Mouse (Mus musculus): ENCODE results near the gene Mecom.
"Not testable (repeated sequence)": the region's sequence is repeated elsewhere in the genome, so short reads cannot be mapped to it uniquely, and the experiment has no call there.

Mecom gene

DNA sequence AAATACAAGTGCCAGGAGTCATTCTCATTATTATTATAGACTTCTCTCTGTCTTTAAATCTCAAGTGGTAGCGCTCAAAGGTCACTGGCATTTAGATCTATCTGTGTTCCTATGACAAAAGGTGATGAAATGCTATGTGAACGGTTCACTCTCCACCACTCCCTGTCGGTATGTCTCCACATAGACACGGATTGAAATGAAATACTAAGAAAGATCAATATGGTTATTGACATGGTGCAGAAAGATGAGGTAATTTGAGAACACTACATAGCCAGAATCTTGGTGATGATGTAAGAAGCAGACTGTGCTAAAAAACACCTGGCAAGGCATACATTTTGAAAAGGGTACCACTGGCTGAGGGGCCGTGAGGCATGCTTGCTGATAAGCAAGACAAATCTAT is 294.1 kb downstream of the Mecom start:
- no peak for DNase-seq (ENCODE audit: low read depth)

DNA sequence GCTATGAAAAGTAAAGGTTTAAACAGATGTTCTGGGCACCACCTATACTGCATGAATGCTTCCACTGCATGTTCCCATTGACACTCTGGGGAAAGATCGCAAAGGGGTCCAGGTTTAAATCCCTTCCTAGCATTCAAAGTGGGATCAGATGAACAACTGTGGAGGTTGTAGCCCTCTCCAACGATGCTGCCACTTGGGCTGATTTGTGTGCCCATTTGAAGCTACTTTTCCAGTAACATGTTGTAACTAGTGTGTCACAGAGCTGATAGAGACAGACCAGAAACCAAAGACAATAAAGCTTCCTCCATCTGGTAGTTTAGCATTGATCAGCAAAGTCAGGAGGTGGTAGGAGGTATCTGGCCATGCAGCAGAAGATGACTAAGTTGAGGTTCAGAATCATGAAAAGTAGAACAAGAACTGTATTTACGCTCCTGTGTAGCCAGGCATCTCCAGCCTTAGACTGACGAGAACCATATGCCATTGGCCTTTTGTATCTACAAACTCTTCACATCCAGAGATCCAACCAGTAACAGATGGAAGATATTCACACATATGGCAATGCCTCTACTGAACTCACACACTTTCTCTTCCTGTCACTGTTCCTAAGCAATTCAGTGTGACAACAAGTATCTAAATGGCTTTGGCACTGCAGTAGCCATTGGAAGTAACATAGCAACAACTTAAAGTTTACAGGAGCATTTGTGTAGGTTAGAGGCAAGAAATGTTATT is 299.0 kb downstream of the Mecom start:
- no peak for DNase-seq (ENCODE audit: low read depth)

DNA sequence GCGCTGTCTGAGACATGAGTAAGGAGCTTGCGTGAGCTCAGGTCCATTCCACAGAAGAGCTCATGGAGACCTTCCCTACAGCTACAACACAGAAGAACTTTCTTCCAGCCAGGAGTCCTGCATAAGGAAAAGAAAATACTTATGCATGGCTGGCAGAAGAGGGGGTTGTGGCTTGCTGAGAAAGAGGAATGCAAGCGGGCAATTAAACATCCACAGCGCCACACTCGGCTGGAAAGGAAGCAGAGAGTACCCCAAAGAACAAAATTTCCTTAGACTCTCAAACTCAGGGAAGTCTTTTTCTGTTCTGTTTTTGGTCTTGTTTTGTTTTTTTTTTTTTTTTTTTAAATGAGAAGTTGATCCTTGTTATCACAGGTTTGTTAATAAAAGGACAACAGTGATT is 300.6 kb downstream of the Mecom start:
- DNase-seq (ENCODE audit: low read depth) = no peak

DNA sequence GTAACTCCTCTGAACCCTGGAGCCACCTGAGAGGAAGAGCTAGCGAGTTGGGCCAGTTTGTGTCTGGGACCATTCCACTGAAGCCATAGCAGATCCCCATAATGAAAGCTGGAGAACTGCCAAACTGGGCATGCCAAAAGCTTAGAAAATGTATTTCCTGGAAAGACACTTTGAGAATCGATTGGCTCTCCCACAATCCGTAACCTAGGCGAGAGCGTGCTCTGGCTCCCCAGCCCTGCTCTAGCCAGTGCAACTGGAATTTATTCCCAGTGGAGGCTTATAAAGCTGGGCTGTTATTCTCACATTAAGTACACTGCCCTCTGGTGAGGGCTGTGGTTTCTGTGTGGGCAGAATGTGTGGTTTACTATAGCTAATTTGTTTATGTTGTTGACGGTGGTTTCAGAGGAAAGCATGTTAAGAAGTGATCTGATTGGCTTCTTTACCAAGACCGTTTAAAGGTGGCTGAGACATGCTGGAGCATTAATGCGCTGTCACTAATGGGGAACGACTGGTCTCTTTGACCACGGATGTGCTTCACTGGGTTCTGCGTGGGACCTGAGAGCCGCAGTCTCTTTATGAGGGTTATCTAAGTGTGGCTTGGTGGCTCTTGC is 301.3 kb downstream of the Mecom start:
- peak; percentile 31 for DNase-seq (ENCODE audit: low read depth)

DNA sequence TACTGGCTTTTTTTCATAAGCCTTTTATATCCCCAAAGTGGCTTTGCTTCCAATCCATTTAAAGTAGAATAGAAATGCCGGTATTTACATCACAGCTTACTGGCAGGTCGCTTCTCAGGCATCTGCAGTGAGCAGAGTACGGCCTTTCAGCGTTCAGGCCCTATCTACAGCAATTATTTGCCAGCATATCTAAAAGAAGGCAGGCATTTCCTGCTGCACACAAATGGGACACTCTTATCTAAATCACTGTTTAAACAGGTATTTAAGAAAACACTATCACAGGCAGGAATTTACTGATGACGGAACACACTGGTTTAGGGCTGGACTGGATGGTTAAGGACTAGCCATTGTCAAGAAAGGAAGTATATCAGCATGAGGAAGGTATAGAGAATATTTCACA is 301.9 kb downstream of the Mecom start:
- no peak for DNase-seq (ENCODE audit: low read depth)

DNA sequence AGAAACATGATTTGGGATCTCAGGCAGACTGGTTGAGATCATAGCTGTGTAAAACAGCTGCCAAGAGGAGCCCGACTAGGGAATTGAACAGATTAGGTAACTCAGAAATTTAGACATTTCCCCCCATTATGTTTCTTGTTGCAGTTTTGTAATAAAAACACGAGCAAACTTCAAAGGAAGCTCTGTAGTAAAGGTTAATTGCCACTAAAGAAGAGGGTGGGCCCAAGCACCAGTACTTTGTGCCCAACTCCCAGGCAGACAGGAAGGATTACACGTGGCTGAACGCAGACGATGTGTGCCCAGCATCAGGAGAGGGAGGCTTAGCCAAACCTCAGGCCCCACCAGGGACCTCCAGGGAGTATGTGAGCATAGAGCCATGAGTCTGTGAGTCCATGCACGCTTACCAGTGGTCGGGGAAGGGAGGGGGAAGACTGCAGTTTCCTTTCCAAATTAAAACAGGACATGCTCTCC is 303.4 kb downstream of the Mecom start:
- DNase-seq (ENCODE audit: low read depth) = peak; percentile 74

DNA sequence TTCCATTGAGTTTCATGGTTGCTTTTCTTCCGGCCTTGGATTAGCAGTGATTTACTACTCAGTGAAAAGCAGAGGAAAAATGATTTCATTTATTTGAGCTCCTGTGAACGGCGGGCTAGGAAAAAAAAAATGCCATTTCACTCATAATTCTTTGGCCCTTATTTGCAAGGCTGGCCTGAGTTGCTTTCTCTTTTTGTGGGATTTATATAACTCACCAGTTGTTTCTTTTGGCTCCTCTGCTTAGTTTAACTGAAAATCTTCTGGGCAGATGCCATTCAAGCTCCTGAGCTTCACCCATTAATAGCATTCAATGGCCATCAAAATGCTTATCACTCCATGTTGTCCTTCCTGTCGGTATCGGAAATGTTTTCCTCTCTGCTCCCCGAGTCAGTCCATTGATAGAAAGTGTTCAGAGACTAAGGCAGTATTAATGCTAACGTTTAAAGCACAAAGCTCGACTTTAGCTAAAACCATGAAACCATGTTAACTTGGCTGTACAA is 304.0 kb downstream of the Mecom start:
- peak; percentile 43 for DNase-seq (ENCODE audit: low read depth)

DNA sequence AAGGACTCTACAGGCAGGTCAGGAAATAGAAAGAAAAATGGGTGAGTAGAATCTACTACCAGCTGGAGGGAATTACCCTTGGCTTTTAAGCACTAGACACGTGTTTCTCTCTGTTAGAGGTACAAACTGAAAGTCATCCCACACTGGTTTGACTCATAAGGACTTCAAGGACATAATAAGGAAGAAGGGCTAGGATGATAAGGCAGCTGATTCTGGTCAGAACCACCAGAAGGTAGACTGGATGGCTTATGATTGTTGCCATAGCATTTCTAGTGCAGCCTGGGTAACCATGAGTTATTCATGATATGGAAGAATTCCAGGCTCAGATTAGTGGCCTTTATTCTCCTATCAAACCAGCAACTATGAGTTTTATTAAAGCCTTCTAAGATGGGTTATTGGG is 308.4 kb downstream of the Mecom start:
- no peak for DNase-seq (ENCODE audit: low read depth)

DNA sequence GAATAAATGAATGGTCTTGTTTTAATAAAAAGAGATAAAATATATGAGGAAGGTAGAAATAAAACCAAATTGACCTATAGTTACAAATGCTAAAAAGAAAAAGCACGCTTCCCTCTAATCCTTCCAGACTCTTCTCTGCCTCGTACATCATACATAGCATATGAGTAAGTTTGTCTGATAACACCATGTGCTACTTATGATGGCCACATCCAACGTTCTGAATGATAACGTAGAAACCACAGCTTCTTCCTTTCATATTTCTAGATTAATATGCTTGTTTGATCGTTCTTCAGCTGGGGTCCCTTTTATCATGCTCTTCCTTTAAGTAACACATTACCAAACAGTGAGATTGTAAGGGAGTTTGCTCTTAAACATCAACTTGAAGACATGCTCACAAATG is 310.3 kb downstream of the Mecom start:
- DNase-seq (ENCODE audit: low read depth) = no peak

DNA sequence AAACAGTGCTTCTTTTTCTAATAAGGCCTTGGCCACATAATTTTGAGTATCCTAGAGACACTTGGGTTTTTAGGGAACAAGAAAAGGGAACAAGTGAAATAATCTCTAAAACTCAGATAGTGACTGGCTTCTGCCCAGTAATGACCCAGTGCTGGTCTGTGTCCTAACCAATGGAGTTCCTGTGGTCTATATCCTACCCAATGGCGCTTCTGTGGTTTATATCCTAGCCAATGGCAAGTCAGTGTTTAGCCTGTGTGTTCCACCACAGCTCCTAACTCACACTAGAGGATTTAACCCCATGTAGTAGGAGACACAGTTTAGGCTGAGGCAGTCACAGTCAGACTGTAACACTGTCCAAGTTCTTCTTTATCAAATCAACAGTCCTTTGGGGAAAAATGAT is 313.8 kb downstream of the Mecom start:
- DNase-seq (ENCODE audit: low read depth) = no peak

DNA sequence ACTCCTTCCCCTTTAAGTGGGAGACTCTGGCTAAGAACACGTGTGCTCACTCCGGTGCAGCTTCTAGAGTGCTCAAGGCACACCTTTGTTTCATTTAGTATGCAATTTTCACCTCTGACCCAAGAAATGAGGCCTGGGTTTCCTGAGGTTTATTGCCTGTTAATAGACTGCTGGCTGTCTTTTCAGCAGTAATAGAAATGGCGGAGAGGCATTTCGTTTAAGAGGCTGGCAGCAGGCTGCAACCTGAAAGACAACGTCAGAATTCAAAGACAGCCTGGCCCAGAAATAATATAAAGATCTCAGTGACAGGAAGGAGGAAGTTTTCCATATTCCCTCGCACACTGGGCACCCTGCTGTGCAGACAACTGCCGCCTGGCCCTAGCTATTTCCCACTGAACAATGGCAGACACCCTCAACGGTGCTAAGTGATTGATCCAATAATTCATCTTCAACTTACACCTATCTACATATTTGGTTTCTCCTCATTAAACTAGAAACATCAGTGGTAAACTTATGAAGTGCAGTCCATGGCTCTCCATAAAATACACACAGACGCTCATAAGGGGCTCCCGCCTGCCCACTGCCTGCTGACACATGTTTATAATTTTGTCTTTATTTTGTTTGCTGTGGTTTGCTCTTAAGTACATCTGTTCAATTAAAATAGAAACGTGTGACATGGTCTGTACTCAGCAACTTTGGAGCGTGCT is 319.7 kb downstream of the Mecom start:
- no peak for DNase-seq (ENCODE audit: low read depth)

DNA sequence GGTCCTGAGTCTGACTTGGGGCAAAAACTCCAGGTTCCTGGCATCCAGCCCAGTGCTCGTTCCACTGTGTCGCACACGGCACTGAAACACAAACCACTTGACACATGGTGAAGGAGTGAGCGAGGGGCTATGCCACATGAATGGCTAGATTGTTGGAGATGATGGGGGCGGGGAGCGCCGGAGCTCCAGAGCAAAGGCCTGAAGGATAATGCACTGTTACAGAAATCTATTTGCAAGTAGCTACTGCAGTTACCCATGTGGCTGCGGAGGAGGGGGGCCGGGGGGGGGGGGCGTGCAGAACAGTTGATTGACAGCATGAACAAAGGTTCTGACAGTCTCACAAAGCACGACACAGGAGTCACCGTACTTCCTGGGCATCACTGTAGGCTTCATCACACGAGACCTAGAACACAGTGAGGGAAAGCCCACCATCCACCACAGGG is 320.9 kb downstream of the Mecom start:
- peak; percentile 13 for DNase-seq (ENCODE audit: low read depth)

DNA sequence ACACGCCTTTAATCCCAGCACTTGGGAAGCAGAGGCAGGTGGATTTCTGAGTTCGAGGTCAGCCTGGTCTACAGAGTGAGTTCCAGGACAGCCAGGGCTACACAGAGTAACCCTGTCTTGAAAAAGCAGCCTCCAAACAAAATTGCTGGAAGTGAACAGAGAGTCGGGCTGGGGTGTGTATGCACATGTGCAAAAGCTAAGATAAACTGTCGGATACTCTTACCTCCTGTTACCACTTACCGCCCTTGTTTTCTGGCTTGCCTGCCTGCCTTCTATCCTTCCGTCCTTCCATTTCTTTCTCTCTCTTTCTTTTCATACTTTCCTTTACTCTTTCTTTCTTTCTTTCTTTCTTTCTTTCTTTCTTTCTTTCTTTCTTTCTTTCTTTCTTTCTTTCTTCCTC is 322.6 kb downstream of the Mecom start:
- not testable (repeated sequence) for DNase-seq (ENCODE audit: low read depth)

DNA sequence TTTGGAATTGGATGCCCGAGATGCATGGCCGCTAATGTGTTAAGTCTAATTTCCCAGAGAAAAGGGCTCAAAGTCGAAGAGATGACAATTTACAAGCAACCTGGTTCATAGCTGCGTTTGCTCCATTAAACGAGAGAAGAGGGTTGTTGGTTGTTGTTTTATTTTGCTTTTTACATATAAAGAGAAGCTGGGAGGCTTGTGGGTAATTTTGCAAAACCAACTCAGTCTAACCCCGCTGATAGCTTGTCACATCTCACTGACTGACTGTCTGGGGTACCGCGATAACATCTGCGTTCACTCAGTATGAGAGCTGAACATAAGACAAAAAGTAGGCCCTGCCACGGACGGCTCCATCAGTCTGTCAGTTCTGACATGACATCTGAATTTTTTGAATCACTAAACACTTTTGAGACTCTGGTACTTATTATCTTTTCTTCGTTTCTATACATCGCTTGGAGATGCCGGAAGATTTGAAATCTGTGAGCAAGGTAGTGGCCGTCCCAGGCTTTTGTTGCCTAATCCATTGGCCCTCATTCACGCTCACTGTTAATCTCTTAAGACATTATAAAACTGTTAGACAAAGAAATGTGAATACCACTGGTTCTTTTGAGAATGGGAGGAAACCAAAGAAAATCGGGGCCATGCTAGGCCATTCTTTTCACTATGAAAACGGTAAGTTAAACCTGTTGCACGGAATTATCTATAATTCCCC is 327.0 kb downstream of the Mecom start:
- DNase-seq (ENCODE audit: low read depth) = no peak

DNA sequence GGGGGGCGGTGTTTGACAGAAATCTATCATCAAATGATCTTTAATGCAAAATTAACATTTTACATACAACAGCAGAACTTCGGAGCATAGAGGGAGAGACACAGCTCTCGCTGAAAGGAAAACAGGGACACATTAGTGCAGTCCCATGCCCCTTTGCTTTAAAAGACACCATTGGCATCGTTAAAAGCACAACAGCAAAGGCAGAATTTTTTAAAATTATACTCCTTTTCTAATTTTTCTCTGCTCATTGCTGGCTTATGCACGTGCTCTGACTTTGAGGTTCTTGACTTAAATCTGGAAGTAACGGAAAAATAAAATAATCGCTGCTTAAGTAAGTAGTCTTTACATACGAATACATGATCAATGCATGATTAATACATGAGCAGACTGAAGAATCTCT is 327.9 kb downstream of the Mecom start:
- no peak for DNase-seq (ENCODE audit: low read depth)

DNA sequence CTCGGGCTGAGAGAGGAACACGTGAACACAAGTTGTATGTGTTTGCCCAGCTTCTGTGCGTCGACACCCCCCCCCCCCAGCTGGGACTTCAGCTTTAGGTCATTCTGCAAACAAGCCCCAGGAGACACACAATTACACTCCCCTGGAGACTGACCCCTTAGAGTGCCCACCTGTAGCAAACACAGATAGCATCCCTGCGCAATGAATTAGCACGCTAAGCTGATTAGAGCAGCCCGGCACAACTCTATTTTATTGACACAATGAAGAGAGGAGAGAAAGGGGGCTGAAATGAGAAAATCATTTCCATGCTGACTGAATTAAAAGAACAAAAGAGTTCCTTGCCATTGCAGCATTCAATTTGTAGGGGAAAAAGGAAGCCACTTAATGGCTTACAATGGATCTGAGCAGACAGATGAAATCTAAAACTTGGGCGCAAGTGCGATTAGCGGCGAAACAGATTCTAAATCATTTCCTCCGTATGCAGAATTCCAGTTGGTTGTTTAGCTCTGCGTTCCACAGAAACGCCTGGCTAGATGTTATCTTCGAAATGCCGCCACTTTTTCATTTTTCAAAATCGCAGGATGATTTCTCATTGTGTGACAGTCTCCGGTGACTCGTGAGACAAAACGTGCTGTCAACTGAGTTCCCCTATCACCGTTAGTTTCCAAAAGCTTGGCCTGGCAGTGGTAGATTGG is 328.5 kb downstream of the Mecom start:
- DNase-seq (ENCODE audit: low read depth) = no peak

DNA sequence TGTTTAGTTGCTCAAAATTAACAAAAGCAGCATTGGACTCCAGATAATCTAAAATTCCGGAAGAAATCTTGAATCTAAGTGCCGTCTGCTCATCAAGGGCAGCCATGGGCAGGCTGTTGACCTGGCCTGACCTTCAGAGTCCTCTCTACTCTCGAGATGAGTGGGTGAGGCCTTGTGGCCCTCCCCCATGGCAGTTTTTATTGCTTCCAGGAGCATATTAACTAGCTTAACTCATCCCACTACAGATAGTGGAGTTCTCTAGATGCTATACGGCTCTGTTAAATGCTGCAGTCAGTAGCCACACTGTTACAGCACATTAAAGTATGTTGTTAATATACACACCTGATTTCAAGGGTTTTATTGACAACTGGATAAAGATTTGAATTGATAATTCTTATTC is 333.2 kb downstream of the Mecom start:
- no peak for DNase-seq (ENCODE audit: low read depth)

DNA sequence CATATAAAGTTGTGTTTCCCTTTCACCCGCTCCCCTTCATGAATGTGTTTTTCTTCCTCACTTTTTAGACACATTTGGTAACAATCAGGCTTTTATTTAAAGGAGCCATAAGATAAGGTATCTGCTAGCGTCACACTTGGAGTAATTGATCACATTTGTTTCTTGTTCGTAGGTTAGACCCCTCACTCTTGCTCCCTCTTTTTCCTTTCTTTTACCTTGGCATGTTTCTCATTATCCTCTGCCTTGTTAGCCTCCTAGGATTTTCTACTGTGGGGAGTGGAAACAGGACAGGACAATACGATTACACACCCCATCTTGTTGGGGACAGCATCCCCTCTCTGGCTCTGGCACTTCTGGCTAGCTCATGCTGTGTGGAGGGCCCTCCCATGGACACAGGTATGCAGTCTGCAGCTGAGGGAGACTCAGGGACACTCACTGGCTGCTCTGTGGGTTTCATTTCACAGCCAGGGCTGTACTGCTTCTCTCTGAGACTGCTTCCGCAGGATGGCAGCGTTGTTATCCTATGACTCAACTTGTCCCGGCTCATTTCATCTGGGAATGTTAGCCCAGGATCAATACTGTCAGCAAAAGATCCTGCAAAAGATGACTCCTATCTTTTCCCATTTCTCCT is 334.2 kb downstream of the Mecom start:
- peak; percentile 43 for DNase-seq (ENCODE audit: low read depth)

DNA sequence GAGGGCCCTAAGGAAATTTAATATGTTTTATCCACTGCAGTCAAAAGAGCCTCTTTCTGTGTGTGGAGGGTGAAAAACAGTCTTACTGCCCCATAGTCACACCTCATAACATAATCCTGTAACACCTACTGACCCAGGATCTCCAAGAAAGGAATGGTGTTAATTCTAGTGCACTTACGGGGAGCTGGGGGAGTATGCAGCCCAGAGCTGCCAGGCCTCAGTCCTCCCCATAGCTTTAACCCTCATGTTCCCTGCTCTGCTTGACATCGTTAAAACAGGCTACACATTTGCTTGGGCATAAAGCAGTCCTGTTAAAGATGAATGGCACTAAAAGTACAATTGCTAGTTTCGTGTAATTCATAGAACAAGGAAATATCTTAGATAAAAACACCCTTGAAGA is 335.0 kb downstream of the Mecom start:
- no peak for DNase-seq (ENCODE audit: low read depth)

DNA sequence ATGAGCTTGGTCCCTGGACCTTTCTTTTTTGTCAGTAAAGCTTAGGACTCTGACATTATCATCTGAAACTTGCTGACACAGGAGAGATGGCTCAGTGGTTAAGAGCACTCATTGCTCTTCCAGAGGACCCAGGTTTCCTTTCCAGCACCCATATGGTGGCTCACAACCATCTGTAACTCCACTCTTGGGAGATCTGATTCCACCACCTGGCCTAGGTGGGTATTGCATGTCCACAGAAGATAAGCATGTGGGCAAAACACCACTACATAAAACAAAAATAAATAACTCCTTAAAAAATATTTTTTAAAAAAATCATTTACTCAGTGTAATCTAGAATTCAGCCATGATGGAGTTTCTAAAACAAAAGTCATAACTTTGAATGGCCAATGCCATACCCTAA is 338.7 kb downstream of the Mecom start:
- DNase-seq (ENCODE audit: low read depth) = no peak

DNA sequence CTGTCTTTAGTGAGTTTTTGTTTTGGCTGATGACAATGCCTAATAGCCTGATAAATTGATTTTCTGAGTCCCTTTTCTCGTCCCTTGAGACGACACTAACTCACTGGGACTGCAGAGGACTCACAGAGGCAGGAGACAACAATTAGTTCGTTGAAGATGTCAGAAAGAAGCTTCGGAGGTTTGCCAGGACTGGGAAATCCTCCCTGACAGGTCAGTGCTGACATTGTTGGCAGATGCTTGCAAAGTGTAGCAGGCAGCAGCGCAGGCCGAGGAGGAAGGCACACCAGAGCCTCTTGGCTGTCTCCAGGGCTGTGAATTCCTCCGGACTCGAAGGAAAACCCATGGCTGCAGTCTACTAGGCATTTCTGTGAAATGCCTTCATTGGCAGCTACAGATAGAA is 339.9 kb downstream of the Mecom start:
- DNase-seq (ENCODE audit: low read depth) = no peak

Measured in NIH3T3 (cell line).